Mouse (Mus musculus) liver, postnatal 0 days (tissue): ENCODE data around the gene Oard1. TPM values are rescaled to one million over a fixed set of nuclear protein-coding genes. Genes with fewer than 3 reads are reported as not detected.

Source experiments
- ATAC-seq: fragments of 200-750 bp; cut with Nextera tagmentation; 2 replicates; pipeline ENCODE4 v1.8.0; 2017; ENCODE audit warnings: mild to moderate bottlenecking, moderate library complexity
- DNase-seq: peaks from one replicate; pipeline ENCODE4 v3.0.0-alpha.2; 2016
- H3K27ac ChIP-seq: fragments of 300-500 bp; sonication (generic); 2 replicates; pipeline ENCODE4 v1.5.1; 2014; ENCODE audit warnings: antibody characterized with exemption, moderate library complexity, mild to moderate bottlenecking, low read depth
- H3K27me3 ChIP-seq: fragments of 300-500 bp; sonication (generic); 2 replicates; pipeline ENCODE4 v1.6.1; 2014; ENCODE audit warnings: low read length, control low read depth, mixed read lengths; ENCODE audit not compliant: insufficient read depth
- H3K36me3 ChIP-seq: fragments of 300-500 bp; sonication (generic); replicated peaks from 2 replicates; pipeline ENCODE4 v1.6.1; 2014; ENCODE audit warnings: mild to moderate bottlenecking, control low read depth, low read length, moderate library complexity, mixed read lengths; ENCODE audit not compliant: insufficient read depth
- H3K4me1 ChIP-seq: fragments of 300-500 bp; sonication (generic); 2 replicates; pipeline ENCODE4 v1.6.1; 2014; ENCODE audit warnings: antibody characterized with exemption, mild to moderate bottlenecking, control low read depth; ENCODE audit not compliant: insufficient read depth
- H3K4me2 ChIP-seq: fragments of 300-500 bp; sonication (generic); 2 replicates; pipeline ENCODE4 v1.6.1; 2014; ENCODE audit warnings: low read depth, mild to moderate bottlenecking, low read length, moderate library complexity, mixed read lengths
- H3K4me3 ChIP-seq: fragments of 300-500 bp; sonication (generic); 2 replicates; pipeline ENCODE4 v1.5.1; 2014; ENCODE audit warnings: low read depth, low read length
- H3K9ac ChIP-seq: fragments of 300-500 bp; sonication (generic); replicated peaks from 2 replicates; pipeline ENCODE4 v1.6.1; 2014; ENCODE audit warnings: mild to moderate bottlenecking, moderate library complexity
- H3K9me3 ChIP-seq: fragments of 300-500 bp; sonication (generic); 2 replicates; pipeline ENCODE4 v1.6.1; 2016; ENCODE audit warnings: mild to moderate bottlenecking, control low read depth, low read length, mixed read lengths
- CTCF ChIP-seq: sonication (generic); IDR thresholded peaks from 2 replicates; pipeline ENCODE4 v1.5.1; 2016; ENCODE audit warnings: antibody characterized with exemption, low read depth
- EP300 ChIP-seq: IDR thresholded peaks from 2 replicates; pipeline ENCODE4 v1.6.1; 2016; ENCODE audit warnings: antibody characterized with exemption, low read depth, mild to moderate bottlenecking
- WGBS: fragments of 180-500 bp; shearing (Covaris S2); extraction: QIAGEN DNeasy Blood & Tissue Kit; methylation state at CpG from one replicate; pipeline ENCODE4 v1.1.7; 2014; ENCODE audit not compliant: insufficient replicate concordance; 5-methylcytosine and 5-hydroxymethylcytosine counted together
- polyA plus RNA-seq: library from polyadenylated mRNA; unstranded; fragments of >200 nt; fragmentation: Nextera tagmentation; extraction: Ambion mirVana; gene quantifications from 2 replicates; pipeline ENCODE4 v1.2.1, GENCODE M21; 2015

Gene Oard1
- polyA plus RNA-seq, 1 experiment from 2014 or later = 30.1 TPM

- Histone ChIP-seq H3K4me1 (peaks cover 34% of the 10 kb centered on the region), H3K27ac (peak overlapping the region; percentile 92), H3K4me3 (peak overlapping the region; percentile 40), H3K36me3 (peaks cover 4% of the 10 kb centered on the region; the same call in 1 of the 2 replicates), H3K4me2 (peak overlapping the region; percentile 65), H3K9ac (peak overlapping the region; percentile 64), H3K27me3 (no peaks in the 10 kb centered on the region), H3K9me3 (no peaks in the 10 kb centered on the region)
- TF ChIP-seq EP300 = no peak
- TF ChIP-seq CTCF = no peak
- DNase-seq (no peak), ATAC-seq (peak; percentile 14; the same call in 1 of the 2 replicates)
- 58% methylated on average over 9 of the region's 9 CpGs for WGBS
Measured at GRCm38 (mm10) chr17:48451753-48452444, 42.1 kb downstream of the Oard1 start.

DNA sequence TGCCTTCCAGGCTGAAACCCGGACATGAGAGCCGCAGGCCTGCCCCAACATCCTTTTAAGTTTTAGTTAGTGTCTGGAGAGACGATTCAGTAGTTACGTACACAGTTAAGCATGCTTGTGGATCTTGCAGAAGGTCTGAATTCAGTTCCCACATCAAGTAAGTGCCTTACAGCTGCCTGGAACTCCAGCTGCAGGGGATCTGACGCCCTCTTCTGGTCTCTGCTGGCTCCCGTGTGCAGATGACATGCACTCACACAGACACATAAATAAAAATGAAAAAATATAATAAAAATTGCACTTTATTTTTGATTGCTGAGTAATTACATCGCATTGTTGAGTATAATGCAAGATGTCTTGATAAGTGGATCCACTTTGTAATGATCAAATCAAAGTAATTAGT is 43.7 kb downstream of the Oard1 start:
- Histone ChIP-seq H3K27ac (no peak overlapping the region), H3K9ac (no peak overlapping the region), H3K36me3 (peaks cover 4% of the 10 kb centered on the region; the same call in 1 of the 2 replicates), H3K27me3 (no peaks in the 10 kb centered on the region), H3K4me2 (no peak overlapping the region), H3K4me3 (no peak overlapping the region), H3K9me3 (no peaks in the 10 kb centered on the region), H3K4me1 (peaks cover 23% of the 10 kb centered on the region)
- TF ChIP-seq EP300 (no peak), CTCF (peak; percentile 69)
- DNase-seq = no peak
- no peak for ATAC-seq
- WGBS = 76% methylated on average over 7 of the region's 7 CpGs

- Histone ChIP-seq H3K9me3 (no peaks in the 10 kb centered on the region), H3K4me3 (0 out of 2 replicates have a peak overlapping the region, but pooled peaks have one; percentile 7), H3K27ac (no peak overlapping the region), H3K4me1 (peaks cover 21% of the 10 kb centered on the region), H3K27me3 (no peaks in the 10 kb centered on the region), H3K9ac (no peak overlapping the region; the same call in 1 of the 2 replicates), H3K36me3 (peaks cover 4% of the 10 kb centered on the region; the same call in 1 of the 2 replicates), H3K4me2 (peak overlapping the region; percentile 44)
- 53% methylated on average over 7 of the region's 7 CpGs for WGBS
- no peak for DNase-seq
- ATAC-seq = no peak
- no peak for TF ChIP-seq EP300
Measured at GRCm38 (mm10) chr17:48454190-48454589, 44.4 kb downstream of the Oard1 start.

GRCm38 (mm10) chr17:48454688-48455087 is 44.9 kb downstream of the Oard1 start, which contains the start of gene Unc5cl:
Gene Unc5cl, plus strand, starts transcription at chr17:48454901.
- Histone ChIP-seq H3K27ac (no peak within 1 kb of the TSS), H3K4me2 (peak within 1 kb of the TSS; percentile 44), H3K4me1 (peaks cover 21% of the 10 kb centered on the region), H3K9ac (peak within 1 kb of the TSS; percentile 30; the same call in 1 of the 2 replicates), H3K4me3 (0 out of 2 replicates have a peak within 1 kb of the TSS, but pooled peaks have one; percentile 7), H3K27me3 (no peaks in the 10 kb centered on the region), H3K9me3 (no peaks in the 10 kb centered on the region), H3K36me3 (0 out of 2 replicates have a peak, but pooled peaks cover 2% of the 10 kb centered on the region)
- ATAC-seq (no peak), DNase-seq (peak; percentile 49)
- 53% methylated on average over 11 of the region's 11 CpGs for WGBS
- TF ChIP-seq CTCF (no peak), EP300 (no peak)

- Histone ChIP-seq H3K4me1 (peaks cover 21% of the 10 kb centered on the region), H3K4me3 (no peak overlapping the region), H3K27me3 (no peaks in the 10 kb centered on the region), H3K9me3 (no peaks in the 10 kb centered on the region), H3K27ac (no peak overlapping the region), H3K4me2 (no peak overlapping the region), H3K9ac (no peak overlapping the region), H3K36me3 (no peaks in the 10 kb centered on the region)
- no peak for ATAC-seq
- WGBS = 72% methylated on average over 2 of the region's 2 CpGs
- no peak for TF ChIP-seq CTCF
- no peak for TF ChIP-seq EP300
- DNase-seq = no peak
Measured at GRCm38 (mm10) chr17:48455955-48456354, 46.1 kb downstream of the Oard1 start.

DNA sequence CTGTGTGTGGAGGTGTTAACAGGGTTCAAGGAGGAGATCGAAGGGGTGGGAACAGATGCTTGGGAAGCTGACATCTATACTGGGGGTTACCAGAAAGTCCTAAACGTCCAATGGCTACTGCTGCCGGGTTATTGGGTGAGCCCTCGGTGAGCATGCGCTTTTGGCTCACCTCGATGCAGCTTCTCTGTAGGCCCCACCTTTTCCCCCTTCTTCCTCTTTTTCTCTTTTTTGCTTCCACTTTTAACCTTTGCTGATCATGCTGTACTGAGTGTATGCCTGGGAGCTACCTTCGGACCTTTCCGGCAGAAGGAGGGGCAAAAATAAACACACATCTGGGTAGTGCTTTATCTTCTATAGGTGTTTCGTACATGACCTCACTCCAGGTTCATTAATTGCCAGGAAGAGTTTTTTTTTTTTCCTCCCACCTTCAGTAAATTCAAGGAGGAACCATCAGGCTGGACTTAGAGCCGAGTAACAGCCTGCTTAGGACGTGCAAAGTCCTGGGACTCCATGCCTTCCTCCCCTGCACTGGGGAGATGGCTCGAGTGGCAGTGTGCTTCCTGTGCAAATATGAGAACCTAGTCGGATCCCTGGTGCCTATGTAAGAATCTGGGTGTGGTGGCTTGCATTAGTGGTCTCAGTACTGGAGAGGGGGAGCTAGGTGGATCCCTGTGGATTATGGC is 48.3 kb downstream of the Oard1 start:
- WGBS = 36% methylated on average over 13 of the region's 13 CpGs
- DNase-seq (no peak), ATAC-seq (no peak)
- Histone ChIP-seq H3K27me3 (no peaks in the 10 kb centered on the region), H3K4me1 (peaks cover 10% of the 10 kb centered on the region), H3K4me2 (no peak overlapping the region), H3K9ac (no peak overlapping the region), H3K27ac (no peak overlapping the region), H3K36me3 (no peaks in the 10 kb centered on the region), H3K4me3 (no peak overlapping the region), H3K9me3 (no peaks in the 10 kb centered on the region)
- TF ChIP-seq EP300 = no peak
- no peak for TF ChIP-seq CTCF
